Mouse (Mus musculus): ENCODE results near the gene Rab14. TPM values are rescaled to one million over a fixed set of nuclear protein-coding genes. Genes with fewer than 3 reads are reported as not detected.

The Rab14 gene
- 49.2 and 69.8 TPM in 2 replicates for polyA plus RNA-seq (2012; rRNA removed)

DNA sequence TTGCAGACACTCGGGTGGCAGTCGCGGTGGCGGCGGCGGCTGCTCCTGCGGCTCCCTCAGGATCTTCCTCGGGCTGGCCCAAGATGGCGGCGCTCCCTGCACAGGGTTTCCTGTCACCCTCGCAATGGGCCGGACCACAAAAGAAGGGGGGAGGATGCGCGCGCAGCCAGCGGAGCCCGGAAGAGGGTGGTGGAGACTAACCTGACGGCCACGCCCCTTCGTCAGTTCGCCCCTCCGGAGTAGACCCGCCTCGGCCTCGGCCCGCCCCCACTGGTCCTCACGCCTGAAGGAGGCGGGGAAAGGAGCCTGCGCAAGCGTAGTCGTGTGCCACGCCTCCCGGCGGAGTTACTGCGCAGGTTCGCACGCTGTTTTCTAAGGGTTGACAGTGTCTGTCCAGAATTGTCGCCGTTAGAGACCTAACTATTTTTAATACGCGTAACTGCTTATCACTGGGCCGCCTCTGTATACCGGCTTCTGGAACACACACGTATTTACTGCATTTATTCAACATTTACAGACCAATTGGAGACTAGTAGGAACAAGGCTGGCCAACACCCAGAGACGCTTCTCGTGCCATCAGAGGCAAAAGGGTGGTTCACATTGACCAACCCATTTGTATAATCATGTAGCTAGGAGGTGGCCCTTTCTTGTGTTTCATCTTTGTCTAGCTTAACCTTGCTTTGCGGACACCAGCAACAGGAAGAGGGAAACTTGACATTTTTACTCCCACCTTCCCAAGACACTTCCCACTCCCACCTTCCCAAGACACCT is at the start of gene Rab14:
Gene Rab14, minus strand, starts transcription at position 223 of the 771 bp plus-strand sequence.
- peak; percentile 60 for DNase-seq (ENCODE audit: low read depth)

DNA sequence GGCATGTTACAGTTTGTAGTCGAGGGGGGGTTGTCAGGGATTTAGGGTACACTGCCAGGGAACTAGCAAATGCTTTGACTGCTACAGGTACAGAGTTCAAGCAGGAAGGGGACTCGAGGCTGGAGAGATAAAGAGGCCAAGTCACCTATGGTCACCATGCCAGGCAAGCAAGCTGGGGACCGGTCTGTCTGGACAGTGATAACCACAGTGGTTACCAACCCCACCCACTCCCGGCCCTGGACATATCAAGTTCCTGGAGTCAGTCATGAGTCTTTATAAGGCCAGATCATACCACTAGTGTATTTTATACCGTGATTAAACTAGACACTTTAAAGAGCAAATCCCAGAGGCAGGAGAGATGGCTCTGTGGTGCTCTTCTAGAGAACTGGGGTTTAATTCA is 46.8 kb upstream of the Rab14 start:
- DNase-seq (ENCODE audit: low read depth) = no peak

DNA sequence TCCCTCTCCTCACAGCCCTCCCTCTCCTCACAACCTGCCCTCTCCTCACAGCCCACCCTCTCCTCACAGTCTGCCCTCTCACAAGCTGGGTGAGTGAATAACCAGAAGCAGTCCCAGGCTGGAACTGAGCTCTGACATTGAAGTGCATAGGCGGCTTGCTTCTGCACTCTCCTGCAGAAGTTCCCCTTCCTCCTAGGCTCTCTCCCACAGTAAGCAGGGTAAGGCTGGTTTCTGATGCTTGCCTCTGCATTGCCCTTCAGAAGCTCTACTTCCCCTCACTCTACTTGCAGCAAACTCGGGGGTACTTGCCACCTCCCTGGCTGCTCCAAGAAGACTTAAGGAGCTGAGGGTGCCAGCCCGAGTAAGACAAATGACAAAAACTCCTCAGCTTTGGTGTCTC is 43.3 kb upstream of the Rab14 start:
- no peak for DNase-seq (ENCODE audit: low read depth)

DNA sequence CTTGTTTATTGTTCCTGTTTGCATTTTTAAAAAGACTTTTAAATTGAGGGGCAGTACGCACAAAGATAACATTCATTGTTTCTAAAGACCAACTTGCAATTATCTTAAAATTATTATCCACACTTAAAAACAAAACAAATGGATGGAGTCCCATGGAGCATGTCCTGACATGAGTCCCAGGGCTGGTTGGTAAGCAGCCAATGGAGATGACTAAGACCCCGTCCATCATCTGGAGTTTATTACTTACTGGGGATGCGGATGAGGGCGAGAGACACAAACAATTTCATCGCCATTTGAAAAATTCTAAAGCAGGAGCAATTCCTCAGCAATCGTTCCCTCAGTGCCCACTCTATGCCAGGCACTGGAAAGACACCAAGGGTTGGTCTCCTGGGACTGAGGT is 34.1 kb upstream of the Rab14 start:
- no peak for DNase-seq (ENCODE audit: low read depth)

DNA sequence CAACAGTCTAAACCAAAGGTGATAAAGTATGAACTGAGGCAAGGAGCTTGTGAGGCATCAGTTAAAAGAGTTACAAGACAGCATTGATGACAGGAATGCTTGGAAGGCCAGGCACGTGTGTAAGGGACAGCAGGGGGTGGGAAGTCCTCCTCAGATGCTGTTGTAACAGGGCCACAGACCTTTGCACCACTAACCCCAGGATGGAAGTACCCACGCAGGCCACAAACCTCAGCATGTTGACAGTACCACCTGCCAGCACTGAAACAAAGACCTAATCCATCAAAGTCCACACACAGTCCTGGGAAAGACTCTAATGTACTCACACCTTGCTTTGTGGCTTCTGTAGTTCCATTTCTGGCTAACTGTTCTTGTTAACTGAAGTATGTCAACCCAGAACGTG is 33.0 kb upstream of the Rab14 start:
- no peak for DNase-seq (ENCODE audit: low read depth)

DNA sequence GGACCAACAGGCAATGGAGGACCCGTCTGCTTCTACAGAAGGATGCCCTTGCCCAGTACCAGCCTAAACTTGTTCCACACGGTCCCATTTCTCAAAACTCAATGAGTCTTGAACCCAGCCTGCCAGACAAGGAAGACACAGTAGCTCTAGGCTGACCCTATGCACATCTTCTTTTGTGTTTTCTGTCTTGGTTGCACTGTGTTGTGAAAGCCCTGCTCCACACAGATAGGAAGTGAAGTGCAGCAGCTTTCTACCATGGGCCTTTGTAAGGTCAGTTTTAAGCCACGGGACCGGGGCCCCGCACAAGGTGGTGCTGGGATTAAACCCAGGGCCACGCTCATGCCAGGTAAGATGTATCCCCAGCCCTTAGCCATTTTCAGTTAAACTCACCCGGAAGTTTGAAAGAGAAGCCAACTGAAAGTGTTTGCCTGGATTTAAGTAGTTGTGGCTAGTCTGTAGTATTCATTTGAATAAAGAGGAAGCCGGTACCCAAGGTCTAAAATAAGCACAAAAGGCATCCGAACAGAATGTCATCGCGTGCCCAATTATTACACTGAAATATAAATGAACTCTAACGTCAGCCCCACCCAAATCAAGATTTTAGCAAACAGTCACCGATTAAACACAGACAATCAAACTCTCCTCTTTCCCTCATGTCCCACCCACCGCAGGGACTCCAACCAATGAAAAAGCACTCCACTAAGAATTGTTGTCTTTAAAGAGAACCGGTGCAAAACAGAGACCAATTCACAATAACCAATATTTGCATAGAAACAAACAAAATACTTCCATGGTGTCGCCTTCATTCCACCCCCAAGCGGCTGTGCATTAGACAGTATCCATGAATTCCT is 31.9 kb upstream of the Rab14 start:
- no peak for DNase-seq (ENCODE audit: low read depth)

DNA sequence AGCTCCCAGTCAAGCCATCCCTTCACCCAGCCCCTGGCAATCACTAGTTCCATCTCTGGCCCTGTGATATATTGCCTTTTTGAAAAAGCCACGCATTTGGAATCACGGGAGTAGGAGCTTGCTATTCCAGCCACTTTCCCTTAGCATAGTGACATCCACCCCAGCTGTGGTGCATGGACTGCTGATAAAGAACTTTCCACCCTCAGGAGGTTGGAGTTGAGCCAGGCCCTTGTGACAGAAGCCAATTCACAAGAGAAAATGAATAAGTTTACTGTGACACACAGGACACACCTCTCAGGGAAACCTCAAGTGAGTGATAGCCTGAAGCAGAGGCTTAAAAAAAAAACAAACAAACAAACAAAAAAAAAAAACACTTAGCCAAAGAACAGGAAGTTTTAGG is 31.0 kb upstream of the Rab14 start:
- no peak for DNase-seq (ENCODE audit: low read depth)

DNA sequence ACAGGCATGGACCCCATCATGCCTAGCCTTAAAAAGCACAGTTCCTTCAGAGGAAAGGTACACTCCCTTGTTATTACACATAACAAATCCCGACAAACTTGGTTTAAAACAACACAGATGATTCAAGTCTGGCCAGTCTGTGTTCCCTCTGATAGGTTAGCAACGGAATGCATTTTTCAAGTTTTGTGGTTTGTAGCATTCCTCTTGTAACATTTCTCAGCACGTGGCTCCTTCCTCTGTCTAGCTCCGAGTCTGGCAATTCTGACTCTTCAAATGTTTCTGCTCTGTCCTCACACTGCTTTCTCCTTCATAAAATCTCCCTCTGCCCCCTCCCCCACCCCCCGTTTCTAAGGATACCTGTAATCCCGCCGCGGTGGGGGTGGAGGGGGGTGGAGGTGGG is 29.3 kb upstream of the Rab14 start:
- no peak for DNase-seq (ENCODE audit: low read depth)

DNA sequence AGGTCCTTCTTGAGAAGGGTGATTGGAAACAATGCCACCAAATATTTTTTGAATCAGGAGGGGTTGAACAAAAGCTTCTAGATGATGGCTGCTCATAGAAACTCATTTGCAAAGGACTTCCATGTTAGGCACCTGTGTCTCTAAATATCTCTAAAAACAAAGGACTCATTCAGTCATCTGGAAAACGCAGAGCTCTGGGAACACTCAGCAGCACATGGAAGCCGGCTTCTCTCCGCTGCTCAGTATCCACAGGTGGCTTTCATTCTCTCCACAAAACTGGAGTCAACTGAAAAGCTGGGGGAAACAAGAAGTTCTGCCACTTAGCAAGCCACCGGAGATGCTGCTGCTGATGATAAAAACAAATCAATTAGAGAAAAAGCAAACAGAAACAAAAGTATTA is 27.2 kb upstream of the Rab14 start:
- DNase-seq (ENCODE audit: low read depth) = no peak

DNA sequence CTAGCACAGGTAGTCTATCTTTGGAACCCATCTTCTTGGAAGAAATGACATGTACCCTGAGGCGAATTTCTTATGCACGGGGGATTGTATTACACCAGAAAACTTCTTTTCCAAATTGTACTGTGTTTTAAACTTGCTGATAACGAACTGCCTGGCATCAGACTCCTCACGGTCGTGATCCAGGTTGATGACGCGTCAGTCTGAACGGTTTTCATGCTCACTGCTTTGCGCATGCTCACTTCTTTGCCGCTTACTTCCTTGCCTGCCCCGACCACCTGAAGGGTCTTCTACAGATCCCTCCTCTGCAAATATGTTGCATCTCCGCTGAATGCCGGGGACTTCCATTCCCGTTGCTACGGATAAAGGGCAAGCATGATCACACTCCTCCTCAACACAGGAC is 23.4 kb upstream of the Rab14 start:
- DNase-seq (ENCODE audit: low read depth) = no peak

DNA sequence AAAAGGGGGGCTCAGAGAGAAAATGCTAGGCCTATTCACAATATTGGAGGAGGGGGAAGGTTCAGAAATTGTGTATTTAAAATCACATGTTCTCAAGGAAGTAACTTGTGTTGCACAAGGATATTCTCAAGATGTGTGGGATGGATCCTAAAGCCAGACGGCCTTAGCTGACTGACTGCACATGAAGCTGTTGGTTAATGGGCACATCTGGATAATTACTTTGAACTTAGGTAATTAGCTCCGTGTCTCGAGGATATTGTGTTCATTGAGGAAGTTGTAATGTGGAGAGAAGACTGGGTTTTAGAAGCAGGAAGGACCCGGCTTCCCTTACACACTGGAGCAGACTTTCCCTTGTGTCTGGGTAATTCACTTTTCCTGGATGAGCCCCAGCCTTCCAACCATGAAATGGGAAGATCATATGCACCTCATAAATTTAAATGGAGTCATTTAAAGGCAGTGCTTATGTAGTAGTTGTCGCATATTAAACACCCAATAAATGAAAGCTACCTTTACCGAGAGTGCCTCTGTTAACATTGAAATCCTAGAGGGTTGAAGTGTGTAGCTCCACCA is 22.0 kb upstream of the Rab14 start:
- DNase-seq (ENCODE audit: low read depth) = no peak

DNA sequence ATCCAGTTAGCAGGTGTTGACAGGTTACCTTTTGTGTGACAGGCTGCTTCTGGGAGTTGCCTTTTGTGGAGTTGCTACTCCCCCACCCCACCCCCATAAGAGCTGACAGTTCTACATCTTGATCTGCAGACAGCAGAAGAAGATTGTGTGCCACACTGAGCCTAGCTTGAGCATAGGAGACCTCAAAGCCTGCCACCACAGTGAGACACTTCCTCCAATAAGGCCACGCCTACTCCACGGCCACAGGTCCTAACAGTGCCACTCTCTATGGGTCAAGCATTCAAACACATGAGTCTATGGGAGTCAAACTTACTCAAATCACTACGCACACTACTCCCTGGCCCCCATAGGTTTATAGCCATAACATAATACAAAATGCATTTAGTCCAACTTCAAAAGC is 17.8 kb upstream of the Rab14 start:
- no peak for DNase-seq (ENCODE audit: low read depth)

DNA sequence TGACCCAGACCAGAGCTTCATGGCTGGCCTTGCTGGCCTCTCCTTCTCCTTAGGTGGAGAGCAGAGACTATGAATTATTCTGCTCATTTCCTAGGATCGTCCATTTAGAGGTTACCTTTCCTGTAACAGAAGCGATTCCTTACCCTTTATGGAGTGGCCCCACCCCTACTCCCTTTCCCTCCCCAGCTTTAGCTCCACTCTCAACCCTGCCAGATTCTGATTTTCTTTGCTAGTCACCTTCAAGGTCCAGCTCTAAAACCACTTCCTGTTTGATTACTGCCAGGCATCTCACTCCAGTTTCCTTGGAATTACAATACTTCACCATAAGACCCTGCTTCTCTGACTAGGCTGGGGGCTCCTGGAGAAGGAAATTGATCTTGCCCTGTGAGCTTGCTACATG is 15.8 kb upstream of the Rab14 start:
- DNase-seq (ENCODE audit: low read depth) = no peak

DNA sequence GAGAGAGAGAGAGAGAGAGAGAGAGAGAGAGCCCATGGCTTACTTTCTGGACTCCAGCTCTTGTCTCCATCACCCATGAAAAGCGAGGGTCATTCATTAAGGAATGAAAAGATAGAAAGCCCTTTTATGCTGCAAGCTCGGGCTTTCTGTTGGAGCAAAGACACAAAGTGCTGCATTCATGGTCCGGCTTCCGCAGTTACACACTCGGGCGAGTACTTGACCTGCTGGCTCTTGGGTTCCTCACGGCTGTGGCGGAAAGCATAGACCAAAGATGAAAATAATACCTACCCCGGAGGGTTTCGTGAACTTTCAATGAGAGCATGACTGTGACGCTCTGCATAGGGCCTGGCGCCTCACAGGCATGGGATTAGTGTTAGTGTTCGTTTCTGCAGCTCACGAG is 14.4 kb upstream of the Rab14 start:
- no peak for DNase-seq (ENCODE audit: low read depth)

DNA sequence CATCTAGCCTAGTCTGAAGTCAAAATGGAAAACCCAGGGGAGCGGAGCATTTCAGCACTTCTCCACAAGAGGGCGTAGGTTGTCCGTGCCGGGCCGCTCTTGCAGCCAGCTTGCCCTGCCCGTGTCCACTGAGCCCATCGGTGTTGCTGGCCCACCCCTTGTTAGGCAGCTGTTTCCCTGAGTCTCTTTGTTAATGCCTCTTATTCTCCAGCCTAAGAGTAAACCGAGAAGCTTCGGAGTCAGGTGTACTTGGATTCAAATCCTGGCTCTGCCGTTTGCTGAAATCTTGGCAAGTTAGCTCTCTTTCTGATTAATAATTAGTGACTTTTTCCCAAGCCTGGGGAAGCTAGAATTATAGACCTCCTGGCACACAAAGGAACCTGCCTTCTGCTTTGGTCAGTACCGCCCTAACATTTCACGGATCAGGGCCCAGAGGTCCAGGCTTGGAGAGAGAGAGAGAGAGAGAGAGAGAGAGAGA is 14.0 kb upstream of the Rab14 start:
- no peak for DNase-seq (ENCODE audit: low read depth)

DNA sequence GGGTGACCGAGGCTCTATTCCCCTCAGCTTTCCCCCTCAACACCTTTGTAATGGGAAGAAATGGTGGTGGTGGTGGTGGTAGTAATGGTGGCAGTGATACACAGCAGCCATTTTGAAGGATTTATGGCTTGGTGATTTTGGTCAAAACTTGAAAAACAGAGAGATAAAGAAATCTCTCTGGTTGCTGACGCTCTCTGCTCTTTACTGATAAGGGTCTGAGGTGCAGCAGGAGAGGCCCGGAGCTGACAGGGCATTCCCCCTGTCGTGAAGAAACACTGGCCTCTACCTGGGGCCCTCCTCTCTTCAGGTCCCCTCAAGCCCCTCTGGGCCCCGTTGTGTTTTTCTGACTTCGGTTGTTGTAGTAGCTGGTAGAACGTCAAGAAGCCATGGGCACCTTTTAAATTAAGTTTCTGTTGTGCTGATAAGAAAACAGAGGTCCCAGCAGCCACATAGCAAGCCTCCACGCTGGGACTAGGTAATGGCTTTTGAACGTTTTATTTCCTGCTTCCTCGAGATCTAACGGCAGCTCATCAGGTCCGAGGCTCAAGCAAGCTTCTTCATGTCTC is 12.5 kb upstream of the Rab14 start:
- DNase-seq (ENCODE audit: low read depth) = no peak

DNA sequence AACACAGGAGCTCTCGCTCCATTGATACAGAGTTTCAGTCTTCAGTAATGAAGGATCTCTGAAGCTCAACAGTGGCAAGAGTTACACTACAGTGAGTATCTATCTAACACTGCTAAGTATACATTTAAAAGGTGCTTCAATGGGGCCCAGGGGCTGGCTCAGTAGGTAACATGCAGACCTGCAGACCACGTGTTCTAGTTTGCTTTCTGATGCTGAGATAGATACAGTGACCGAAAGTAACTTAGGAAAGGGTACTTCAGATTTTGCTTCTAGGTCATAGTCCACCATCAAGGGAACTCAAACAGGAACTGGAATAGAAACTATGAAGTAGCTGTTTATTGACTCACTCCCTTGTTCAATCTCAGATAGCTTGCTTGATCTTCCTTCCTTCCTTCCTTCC is 10.8 kb upstream of the Rab14 start:
- no peak for DNase-seq (ENCODE audit: low read depth)

DNA sequence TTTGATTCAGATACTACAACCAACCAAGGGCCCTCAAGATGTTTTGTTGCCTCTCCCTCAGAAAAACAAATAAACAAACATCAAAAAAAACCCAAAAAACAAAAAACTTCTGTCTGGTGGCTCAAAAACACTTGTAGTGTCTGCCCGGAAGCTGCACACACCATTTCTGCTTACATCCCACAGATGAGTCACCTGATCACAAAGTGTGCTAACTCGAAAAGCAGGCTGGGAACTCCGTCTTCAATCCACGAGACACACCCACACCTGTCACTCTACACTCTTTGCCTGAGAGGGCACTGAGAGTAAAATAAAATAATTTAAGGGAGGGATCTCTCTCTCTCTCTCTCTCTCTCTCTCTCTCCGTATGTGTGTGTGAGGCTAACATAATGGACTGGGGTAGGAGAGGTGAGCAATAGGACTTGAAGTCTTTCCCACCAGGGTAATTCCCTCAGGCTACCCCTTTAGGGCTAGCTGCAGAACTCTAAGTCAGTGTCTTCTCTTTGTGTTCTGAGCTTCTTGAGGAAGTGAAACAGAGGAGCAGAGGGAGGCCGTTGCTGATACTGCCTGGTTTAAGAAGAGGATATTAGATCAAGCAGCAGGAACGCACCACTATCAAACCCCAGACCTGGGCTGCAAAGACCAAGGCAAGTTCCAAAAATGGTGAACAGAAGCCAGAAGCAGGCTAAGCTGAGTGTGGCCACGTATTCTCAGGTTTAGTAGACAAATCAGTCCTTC is 8.2 kb upstream of the Rab14 start:
- DNase-seq (ENCODE audit: low read depth) = no peak

DNA sequence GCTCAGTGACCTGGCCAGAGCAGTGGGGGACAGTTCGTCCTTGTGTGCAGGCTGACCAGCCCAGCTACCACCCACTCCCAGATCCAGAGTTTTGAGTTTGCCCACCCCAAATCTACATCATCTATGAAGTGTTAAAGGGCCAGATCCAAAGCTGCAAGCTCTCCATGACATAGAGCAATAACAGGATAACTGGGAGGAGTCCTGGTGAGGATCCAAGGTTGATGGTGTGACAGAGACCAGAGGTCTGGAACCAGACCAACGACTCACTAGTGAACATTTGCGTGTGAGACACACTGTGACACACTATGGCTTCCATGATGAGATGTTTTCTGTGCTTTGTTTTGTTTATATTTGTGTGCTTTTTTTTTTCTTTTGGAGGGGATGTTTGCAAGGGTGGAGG is 7.1 kb upstream of the Rab14 start:
- no peak for DNase-seq (ENCODE audit: low read depth)

DNA sequence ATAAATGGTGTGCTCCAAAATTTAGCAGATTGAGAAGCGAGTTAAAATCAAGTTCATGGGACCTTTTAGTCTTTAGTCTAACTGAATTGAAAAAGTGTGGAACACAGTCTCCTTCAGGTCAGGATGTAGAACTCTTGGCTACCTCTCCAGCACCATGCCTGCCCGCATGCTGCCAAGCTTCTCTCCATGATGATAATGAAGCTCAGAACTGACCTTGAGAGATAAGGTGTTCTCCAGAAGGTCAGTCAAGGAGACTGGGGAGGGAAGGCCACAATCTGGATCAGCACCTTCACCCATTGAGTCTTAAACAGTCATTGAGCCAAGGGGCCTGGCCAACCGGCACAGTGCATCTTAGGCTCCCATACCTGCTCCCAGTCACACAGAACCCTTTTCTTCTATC is 5.8 kb upstream of the Rab14 start:
- DNase-seq (ENCODE audit: low read depth) = no peak

DNA sequence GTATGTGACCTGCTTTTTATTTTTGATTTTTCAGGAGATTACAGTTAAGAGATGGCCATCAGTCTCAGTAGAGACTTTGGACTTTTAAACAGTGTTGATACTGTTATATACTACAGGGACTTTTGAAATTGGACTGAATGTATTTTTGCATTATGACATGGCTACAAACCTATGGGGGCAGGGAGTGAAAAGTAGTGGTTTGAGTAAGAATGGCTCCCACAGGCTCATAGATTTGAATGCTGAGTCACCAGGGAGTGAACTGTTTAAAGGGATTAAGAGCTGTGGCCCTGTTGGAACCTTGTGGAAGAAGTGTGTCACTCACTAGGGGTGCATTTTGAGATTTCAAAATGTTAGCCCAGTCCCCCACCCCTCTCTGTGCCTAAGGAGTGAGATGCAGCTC is 2.8 kb upstream of the Rab14 start:
- DNase-seq (ENCODE audit: low read depth) = no peak
